In genomic region chr2:160158599-160159261, GRCm38 (mm10) we compare ENCODE assay signal across 15 mouse cellular contexts.
DNase-seq lines count a peak whose midpoint lies in the region; ATAC-seq lines count a peak whose summit lies in the region.
"Had no signal": no experiment of that assay in that cellular context is flagged by ENCODE, and none has a peak within 500 bp of the region (broad histone marks: within the 10 kb centered on the region; RNA-seq: fewer than 3 reads in every experiment).

No protein-coding gene starts in this region.

- no peak overlapping the region for H3K9ac ChIP-seq in midbrain, embryonic 11.5 days (ENCODE audit: low read length)
- H3K9ac ChIP-seq in hindbrain, embryonic 11.5 days (ENCODE audit: low read depth, low read length), result no peak overlapping the region
- H3K9ac ChIP-seq in midbrain, embryonic 13.5 days (replicated peaks), result no peak overlapping the region
- H3K9ac ChIP-seq: liver, embryonic 12.5 days had no signal

- WGBS in midbrain, embryonic 11.5 days, result 86% methylated on average over 13 of the region's 13 CpGs
- WGBS in midbrain, embryonic 10.5 days, result 90% methylated on average over 13 of the region's 13 CpGs
- 70% methylated on average over 13 of the region's 13 CpGs for WGBS in hindbrain, embryonic 11.5 days
- 42% methylated on average over 13 of the region's 13 CpGs for WGBS in midbrain, embryonic 13.5 days

- H3K4me2 ChIP-seq in midbrain, embryonic 11.5 days, result no peak overlapping the region
- H3K4me2 ChIP-seq in hindbrain, embryonic 11.5 days (replicated peaks; ENCODE audit: low read depth, low read length), result no peak overlapping the region
- peak overlapping the region; percentile 38 for H3K4me2 ChIP-seq in midbrain, embryonic 13.5 days (replicated peaks)
- H3K4me2 ChIP-seq: liver, embryonic 12.5 days had no signal

- H3K9me3 ChIP-seq in midbrain, embryonic 11.5 days (ENCODE audit: control insufficient read depth, low read length), result no peaks in the 10 kb centered on the region
- no peaks in the 10 kb centered on the region for H3K9me3 ChIP-seq in midbrain, embryonic 10.5 days (replicated peaks)
- H3K9me3 ChIP-seq in hindbrain, embryonic 11.5 days (ENCODE audit: control insufficient read depth, low read length), result no peaks in the 10 kb centered on the region
- no peaks in the 10 kb centered on the region for H3K9me3 ChIP-seq in midbrain, embryonic 13.5 days
- H3K9me3 ChIP-seq: liver, embryonic 12.5 days had no signal

- H3K4me1 ChIP-seq in midbrain, embryonic 11.5 days (ENCODE audit: control insufficient read depth, insufficient read depth, low read length), result no peaks in the 10 kb centered on the region
- no peaks in the 10 kb centered on the region for H3K4me1 ChIP-seq in midbrain, embryonic 10.5 days
- no peaks in the 10 kb centered on the region for H3K4me1 ChIP-seq in hindbrain, embryonic 11.5 days (replicated peaks; ENCODE audit: control insufficient read depth, insufficient read depth, low read length)
- H3K4me1 ChIP-seq in midbrain, embryonic 13.5 days (replicated peaks), result peaks cover 18% of the 10 kb centered on the region
- H3K4me1 ChIP-seq: liver, embryonic 12.5 days had no signal

- no peak for DNase-seq in midbrain, embryonic 11.5 days (ENCODE audit: low spot score, missing footprints)
- DNase-seq in midbrain, embryonic 10.5 days (ENCODE audit: low spot score), result no peak
- no peak for DNase-seq in hindbrain, embryonic 11.5 days (ENCODE audit: low spot score)
- DNase-seq in testis, postnatal 14 days (ENCODE audit: low spot score), result no peak
- no peak for DNase-seq in adrenal gland, adult 8-10 months
- DNase-seq in right cerebral cortex, adult 18-20 months, result no peak
- DNase-seq: adrenal gland, postnatal 36 days; cerebellum, postnatal 36 days; heart, postnatal 36 days; kidney, adult 11 months; kidney, postnatal 4 days; left cerebral cortex, postnatal 4 days had no signal

- peak; percentile 55 for ATAC-seq in midbrain, embryonic 11.5 days (ENCODE audit: low FRiP score)
- peak; percentile 76 for ATAC-seq in hindbrain, embryonic 11.5 days (ENCODE audit: low FRiP score)
- peak; percentile 95 for ATAC-seq in midbrain, embryonic 13.5 days
- ATAC-seq: liver, embryonic 12.5 days; lung, postnatal 0 days had no signal

- H3K36me3 ChIP-seq in midbrain, embryonic 11.5 days (ENCODE audit: control insufficient read depth, insufficient read depth, low read length), result no peaks in the 10 kb centered on the region
- no peaks in the 10 kb centered on the region for H3K36me3 ChIP-seq in midbrain, embryonic 10.5 days
- no peaks in the 10 kb centered on the region for H3K36me3 ChIP-seq in hindbrain, embryonic 11.5 days (ENCODE audit: control insufficient read depth, insufficient read depth, low read length)
- H3K36me3 ChIP-seq in midbrain, embryonic 13.5 days, result no peaks in the 10 kb centered on the region
- H3K36me3 ChIP-seq: liver, embryonic 12.5 days had no signal

- no peak overlapping the region for H3K27ac ChIP-seq in midbrain, embryonic 11.5 days (ENCODE audit: low read depth, low read length)
- no peak overlapping the region for H3K27ac ChIP-seq in midbrain, embryonic 10.5 days (replicated peaks)
- H3K27ac ChIP-seq in hindbrain, embryonic 11.5 days (ENCODE audit: low read depth, low read length), result no peak overlapping the region; the same call in 1 of the 2 replicates
- H3K27ac ChIP-seq in midbrain, embryonic 13.5 days, result peak overlapping the region; percentile 59
- H3K27ac ChIP-seq: liver, embryonic 12.5 days had no signal

- no peaks in the 10 kb centered on the region for H3K27me3 ChIP-seq in midbrain, embryonic 11.5 days (ENCODE audit: control insufficient read depth, insufficient read depth, low read length)
- H3K27me3 ChIP-seq in midbrain, embryonic 10.5 days (ENCODE audit: low read depth, poor library complexity, severe bottlenecking), result no peaks in the 10 kb centered on the region
- H3K27me3 ChIP-seq in hindbrain, embryonic 11.5 days (ENCODE audit: control insufficient read depth, insufficient read depth, low read length), result no peaks in the 10 kb centered on the region
- no peaks in the 10 kb centered on the region for H3K27me3 ChIP-seq in midbrain, embryonic 13.5 days
- H3K27me3 ChIP-seq: liver, embryonic 12.5 days had no signal

- no peak overlapping the region for H3K4me3 ChIP-seq in midbrain, embryonic 11.5 days (ENCODE audit: low read depth, low read length)
- no peak overlapping the region for H3K4me3 ChIP-seq in midbrain, embryonic 10.5 days
- no peak overlapping the region for H3K4me3 ChIP-seq in hindbrain, embryonic 11.5 days (ENCODE audit: low read depth, low read length)
- peak overlapping the region; percentile 20 for H3K4me3 ChIP-seq in midbrain, embryonic 13.5 days (replicated peaks)
- H3K4me3 ChIP-seq: liver, embryonic 12.5 days had no signal
